Mouse (Mus musculus): ENCODE measurements around the gene Coasy. TPM values are rescaled to one million over a fixed set of nuclear protein-coding genes. Genes with fewer than 3 reads are reported as not detected.

Coasy gene
- polyA plus RNA-seq, 1 experiment from 2014 or later = 37.5 TPM

DNA sequence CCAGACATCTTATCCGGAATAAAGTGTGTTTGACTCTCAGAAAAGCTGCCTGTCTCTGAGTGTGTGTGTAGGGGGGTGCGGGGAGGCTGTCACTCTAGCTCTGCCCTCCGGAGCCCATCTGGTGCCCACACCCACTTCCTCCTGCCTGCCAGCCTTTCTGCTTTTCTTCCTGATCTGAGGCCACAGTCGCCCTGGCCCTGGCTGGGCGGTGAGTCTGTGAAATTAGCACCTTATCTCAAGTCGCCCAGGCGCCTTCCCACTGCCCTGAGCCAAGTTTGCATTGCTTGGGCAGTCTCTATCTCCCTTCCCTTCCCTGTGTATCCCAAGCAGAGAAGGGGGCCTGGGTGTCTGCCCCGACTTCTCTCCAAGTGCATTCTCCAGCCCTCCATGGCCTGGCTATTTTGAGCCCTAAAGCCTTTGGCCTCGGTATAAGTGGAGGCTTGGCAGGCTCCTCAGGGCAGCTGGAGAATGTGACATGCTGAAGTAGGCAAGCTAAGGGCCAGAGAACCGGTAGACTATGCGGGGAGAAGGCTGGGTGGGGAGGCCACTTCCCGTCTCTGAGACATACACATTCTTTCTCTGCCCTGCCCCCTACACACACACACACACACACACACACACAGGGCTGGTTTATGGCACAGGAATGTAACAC is 18.6 kb upstream of the Coasy start:
- Histone ChIP-seq H3K4me3 (replicated peaks) (no peak overlapping the region), H3K36me3 (peaks cover 48% of the 10 kb centered on the region), H3K27ac (replicated peaks) (peak overlapping the region; percentile 70), H3K9ac (replicated peaks) (peak overlapping the region; percentile 23; the same call in 1 of the 2 replicates), H3K9me3 (replicated peaks) (no peaks in the 10 kb centered on the region), H3K4me1 (peaks cover 26% of the 10 kb centered on the region), H3K27me3 (replicated peaks) (no peaks in the 10 kb centered on the region), H3K4me2 (no peak overlapping the region)
- no peak for ATAC-seq (ENCODE audit: low FRiP score)
- 57% methylated on average over 12 of the region's 12 CpGs for WGBS

DNA sequence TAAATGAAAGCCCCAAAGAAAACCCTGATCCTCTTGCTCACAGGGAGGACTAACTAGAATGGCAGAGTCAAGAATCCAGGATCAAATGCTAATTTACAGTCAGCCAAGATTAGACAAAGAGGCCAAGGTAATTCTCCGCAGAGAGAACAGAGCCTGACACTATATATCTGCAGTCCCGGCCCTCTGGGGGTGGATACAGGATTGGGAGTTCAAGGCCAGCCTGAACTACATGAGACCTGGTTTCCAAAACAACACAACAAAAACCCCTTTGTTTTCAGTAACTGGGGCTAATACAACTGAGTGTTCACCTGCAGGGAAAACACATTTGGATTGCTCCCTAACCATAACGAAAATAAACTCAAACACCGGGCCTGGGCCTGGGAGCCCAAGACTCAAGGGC is 17.9 kb upstream of the Coasy start:
- Histone ChIP-seq H3K27ac (replicated peaks) (peak overlapping the region; percentile 70; the same call in 1 of the 2 replicates), H3K4me1 (peaks cover 30% of the 10 kb centered on the region), H3K9me3 (replicated peaks) (no peaks in the 10 kb centered on the region), H3K27me3 (replicated peaks) (no peaks in the 10 kb centered on the region), H3K9ac (replicated peaks) (no peak overlapping the region), H3K4me3 (replicated peaks) (no peak overlapping the region), H3K36me3 (peaks cover 43% of the 10 kb centered on the region), H3K4me2 (no peak overlapping the region)
- no peak for ATAC-seq (ENCODE audit: low FRiP score)
- WGBS = 80% methylated on average over 4 of the region's 4 CpGs

DNA sequence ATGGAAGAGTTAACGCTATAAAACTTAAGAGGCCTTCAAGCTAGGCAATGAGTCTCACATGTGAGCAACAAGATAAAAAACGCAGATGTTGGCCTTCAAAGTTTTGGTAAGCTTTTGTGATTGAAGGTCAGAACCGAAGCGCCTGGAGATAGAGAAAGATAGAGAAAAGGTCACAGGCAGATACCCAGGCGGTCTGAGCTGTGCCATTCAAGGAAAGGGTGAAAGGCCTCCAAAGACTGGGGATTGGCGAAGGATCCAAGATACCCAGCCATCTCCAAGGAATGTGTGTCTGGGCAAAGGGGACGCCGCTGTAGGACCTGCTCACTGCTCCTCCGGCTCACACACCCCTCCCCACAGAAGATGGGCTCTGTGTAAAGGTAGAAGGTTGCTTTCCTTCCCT is 17.4 kb upstream of the Coasy start:
- no peak for ATAC-seq (ENCODE audit: low FRiP score)
- H3K36me3 ChIP-seq = peaks cover 39% of the 10 kb centered on the region

GRCm38 (mm10) chr11:101066549-101067412 is 15.6 kb upstream of the Coasy start:
- H3K9ac ChIP-seq (replicated peaks) = no peak overlapping the region; the same call in 1 of the 2 replicates

More for the DNA sequence above, 17.4 kb upstream of the Coasy start:
- no peak overlapping the region for H3K9ac ChIP-seq (replicated peaks)
- H3K4me1 ChIP-seq = peaks cover 29% of the 10 kb centered on the region
- H3K27me3 ChIP-seq (replicated peaks) = no peaks in the 10 kb centered on the region
- no peak overlapping the region for H3K27ac ChIP-seq (replicated peaks)
- 93% methylated on average over 9 of the region's 9 CpGs for WGBS
- no peaks in the 10 kb centered on the region for H3K9me3 ChIP-seq (replicated peaks)
- H3K4me2 ChIP-seq = no peak overlapping the region
- H3K4me3 ChIP-seq (replicated peaks) = no peak overlapping the region

DNA sequence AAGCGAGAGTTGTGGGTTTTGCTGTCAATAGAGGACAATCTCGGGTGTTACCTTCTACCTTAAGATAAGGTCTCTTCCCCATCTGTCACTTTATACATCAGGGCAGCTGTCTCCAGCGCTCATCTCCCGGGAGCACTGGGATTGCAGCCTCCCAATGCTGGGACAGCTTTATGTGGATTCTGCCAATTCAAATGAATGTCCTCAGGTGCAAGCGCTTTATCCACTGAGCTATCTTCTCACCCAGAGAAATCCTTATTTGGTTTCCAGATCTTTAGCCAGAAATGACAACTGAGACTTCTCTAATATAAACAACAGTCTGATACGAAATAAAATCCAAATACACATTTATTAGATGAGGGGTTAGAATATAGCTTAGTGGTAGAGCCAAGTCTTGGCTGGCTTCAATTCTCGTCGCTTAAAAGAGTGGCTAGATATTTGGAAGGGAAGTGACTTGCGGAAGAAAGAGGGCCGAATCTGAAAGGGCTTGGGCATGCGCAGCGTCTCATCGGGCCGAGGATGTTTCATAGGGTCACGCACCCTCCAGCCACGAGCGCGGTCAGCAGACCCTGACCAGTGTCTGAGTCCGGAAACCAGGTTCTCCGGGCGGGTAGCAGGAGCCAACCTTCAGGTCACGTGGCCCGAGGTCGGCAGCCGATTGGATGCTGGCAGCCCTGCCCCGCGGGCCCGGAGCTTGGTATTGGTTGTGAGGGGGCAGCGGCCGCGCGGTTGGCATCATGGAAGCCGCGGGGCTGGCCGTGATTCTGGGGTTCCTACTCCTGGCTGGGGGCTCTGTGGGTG is 12.8 kb upstream of the Coasy start, which contains the start of gene Naglu:
Gene Naglu (plus strand): TSS at position 622 of the 798 bp plus-strand sequence.
- H3K9ac ChIP-seq (replicated peaks) = peak within 1 kb of the TSS; percentile 91
- H3K4me1 ChIP-seq = peaks cover 27% of the 10 kb centered on the region
- H3K4me2 ChIP-seq = peak within 1 kb of the TSS; percentile 97
- ATAC-seq (ENCODE audit: low FRiP score) = peak; percentile 92
- 4% methylated on average over 35 of the region's 35 CpGs for WGBS
- H3K27me3 ChIP-seq (replicated peaks) = no peaks in the 10 kb centered on the region
- peak within 1 kb of the TSS; percentile 78 for H3K27ac ChIP-seq (replicated peaks)
- H3K9me3 ChIP-seq (replicated peaks) = no peaks in the 10 kb centered on the region
- H3K36me3 ChIP-seq = no peaks in the 10 kb centered on the region; the same call in 1 of the 2 replicates
- peak within 1 kb of the TSS; percentile 65 for H3K4me3 ChIP-seq (replicated peaks)

More at GRCm38 (mm10) chr11:101066549-101067412, 15.6 kb upstream of the Coasy start:
- peak overlapping the region; percentile 63 for H3K4me2 ChIP-seq
- WGBS = 24% methylated on average over 18 of the region's 18 CpGs
- peaks cover 37% of the 10 kb centered on the region for H3K4me1 ChIP-seq
- no peaks in the 10 kb centered on the region for H3K9me3 ChIP-seq (replicated peaks)
- H3K4me3 ChIP-seq (replicated peaks) = peak overlapping the region; percentile 30
- no peaks in the 10 kb centered on the region for H3K27me3 ChIP-seq (replicated peaks)
- no peak for ATAC-seq (ENCODE audit: low FRiP score)
- H3K27ac ChIP-seq (replicated peaks) = peak overlapping the region; percentile 33; the same call in 1 of the 2 replicates
- H3K36me3 ChIP-seq = peaks cover 21% of the 10 kb centered on the region

- under 1% methylated on average over 31 of the region's 36 CpGs for WGBS
- Histone ChIP-seq H3K4me1 (peaks cover 27% of the 10 kb centered on the region), H3K27ac (replicated peaks) (peak overlapping the region; percentile 78), H3K4me3 (replicated peaks) (peak overlapping the region; percentile 65), H3K36me3 (no peaks in the 10 kb centered on the region), H3K9me3 (replicated peaks) (no peaks in the 10 kb centered on the region), H3K27me3 (replicated peaks) (no peaks in the 10 kb centered on the region), H3K9ac (replicated peaks) (peak overlapping the region; percentile 91), H3K4me2 (peak overlapping the region; percentile 97)
- ATAC-seq (ENCODE audit: low FRiP score) = peak; percentile 62
Observed at GRCm38 (mm10) chr11:101070189-101070527, 12.2 kb upstream of the Coasy start.

GRCm38 (mm10) chr11:101070987-101071386 is 11.4 kb upstream of the Coasy start:
- H3K9me3 ChIP-seq (replicated peaks) = no peaks in the 10 kb centered on the region
- 72% methylated on average over 6 of the region's 6 CpGs for WGBS
- H3K36me3 ChIP-seq = no peaks in the 10 kb centered on the region
- H3K4me2 ChIP-seq = peak overlapping the region; percentile 97
- no peak for ATAC-seq (ENCODE audit: low FRiP score)
- no peaks in the 10 kb centered on the region for H3K27me3 ChIP-seq (replicated peaks)
- H3K4me1 ChIP-seq = peaks cover 27% of the 10 kb centered on the region
- H3K9ac ChIP-seq (replicated peaks) = 0 out of 2 replicates have a peak overlapping the region, but pooled peaks have one; percentile 91
- peak overlapping the region; percentile 65 for H3K4me3 ChIP-seq (replicated peaks)
- no peak overlapping the region for H3K27ac ChIP-seq (replicated peaks)

DNA sequence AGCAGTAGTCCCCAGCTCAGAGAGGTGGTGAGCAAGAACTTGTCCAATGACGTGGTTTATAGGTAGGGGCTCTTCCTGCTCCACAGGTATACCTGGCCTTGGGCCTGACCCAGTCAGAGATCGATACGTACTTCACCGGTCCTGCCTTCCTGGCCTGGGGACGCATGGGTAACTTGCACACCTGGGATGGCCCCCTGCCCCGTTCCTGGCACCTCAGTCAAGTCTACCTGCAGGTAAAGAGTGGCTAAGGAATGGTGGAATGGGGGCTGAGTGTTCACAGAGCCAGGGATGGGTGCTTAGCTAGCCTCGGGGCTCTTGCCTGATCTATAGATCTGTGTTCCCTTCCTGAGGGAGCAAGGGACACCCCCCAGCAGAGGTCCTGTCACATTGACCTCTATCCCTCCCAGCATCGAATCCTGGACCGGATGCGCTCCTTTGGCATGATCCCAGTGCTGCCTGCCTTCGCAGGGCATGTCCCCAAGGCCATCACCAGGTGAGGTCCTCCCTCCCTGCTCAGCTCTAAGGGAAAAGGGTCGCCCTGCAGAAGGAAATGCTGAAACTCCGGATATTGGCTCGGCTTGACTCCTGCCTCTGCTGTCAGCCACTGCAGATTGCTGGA is 10.4 kb upstream of the Coasy start:
- Histone ChIP-seq H3K27me3 (replicated peaks) (peaks cover 6% of the 10 kb centered on the region), H3K36me3 (no peaks in the 10 kb centered on the region; the same call in 1 of the 2 replicates), H3K27ac (replicated peaks) (no peak overlapping the region), H3K4me2 (no peak overlapping the region), H3K4me1 (peaks cover 21% of the 10 kb centered on the region), H3K9me3 (replicated peaks) (no peaks in the 10 kb centered on the region), H3K9ac (replicated peaks) (no peak overlapping the region), H3K4me3 (replicated peaks) (no peak overlapping the region)
- 70% methylated on average over 14 of the region's 14 CpGs for WGBS
- no peak for ATAC-seq (ENCODE audit: low FRiP score)

- H3K27me3 ChIP-seq (replicated peaks) = peaks cover 41% of the 10 kb centered on the region
- H3K9ac ChIP-seq (replicated peaks) = no peak within 1 kb of the TSS
- no peak within 1 kb of the TSS for H3K4me3 ChIP-seq (replicated peaks)
- H3K36me3 ChIP-seq = no peaks in the 10 kb centered on the region; the same call in 1 of the 2 replicates
- no peaks in the 10 kb centered on the region for H3K9me3 ChIP-seq (replicated peaks)
- WGBS = 67% methylated on average over 9 of the region's 9 CpGs
- no peak within 1 kb of the TSS for H3K4me2 ChIP-seq
- ATAC-seq (ENCODE audit: low FRiP score) = no peak
- peaks cover 22% of the 10 kb centered on the region for H3K4me1 ChIP-seq
- H3K27ac ChIP-seq (replicated peaks) = no peak within 1 kb of the TSS
Observed at GRCm38 (mm10) chr11:101078121-101078520, 4.2 kb upstream of the Coasy start, which contains the start of gene Hsd17b1. Gene Hsd17b1, plus strand, starts transcription at chr11:101078411.

DNA sequence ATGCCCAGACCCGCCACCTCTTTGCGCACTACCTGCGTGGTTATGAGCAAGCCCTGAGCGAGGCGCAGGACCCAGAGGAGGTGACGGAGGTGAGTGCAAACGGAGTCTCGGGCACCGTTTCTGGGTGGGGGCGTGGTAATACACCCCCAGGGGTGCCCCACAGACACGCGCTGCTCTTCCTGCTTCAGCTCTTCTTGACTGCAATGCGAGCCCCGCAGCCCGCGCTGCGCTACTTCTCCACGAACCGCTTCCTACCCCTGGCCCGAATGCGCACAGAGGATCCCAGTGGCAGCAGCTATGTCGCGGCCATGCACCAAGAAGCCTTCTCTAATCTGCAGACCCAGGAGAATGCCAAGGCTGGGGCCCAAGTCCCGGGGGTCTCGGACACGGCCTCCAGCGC is 2.6 kb upstream of the Coasy start:
- H3K36me3 ChIP-seq = no peaks in the 10 kb centered on the region; the same call in 1 of the 2 replicates
- no peak for ATAC-seq (ENCODE audit: low FRiP score)
- H3K9me3 ChIP-seq (replicated peaks) = no peaks in the 10 kb centered on the region
- H3K4me2 ChIP-seq = peak overlapping the region; percentile 39
- H3K9ac ChIP-seq (replicated peaks) = 0 out of 2 replicates have a peak overlapping the region, but pooled peaks have one; percentile 15
- H3K27me3 ChIP-seq (replicated peaks) = peaks cover 41% of the 10 kb centered on the region
- H3K4me3 ChIP-seq (replicated peaks) = 0 out of 2 replicates have a peak overlapping the region, but pooled peaks have one; percentile 3
- H3K27ac ChIP-seq (replicated peaks) = no peak overlapping the region
- H3K4me1 ChIP-seq = peaks cover 34% of the 10 kb centered on the region
- 2% methylated on average over 27 of the region's 27 CpGs for WGBS
